Mouse (Mus musculus) G1E (cell line): ENCODE results near the gene Peak1. TPM values are rescaled to one million over a fixed set of nuclear protein-coding genes. Genes with fewer than 3 reads are reported as not detected.

Experiments
- ATAC-seq: 2 replicates; pipeline ENCODE4 v1.8.0; 2016; ENCODE audit warnings: mild to moderate bottlenecking; ENCODE audit not compliant: insufficient number of reproducible peaks, poor library complexity, low FRiP score, severe bottlenecking; ENCODE audit errors: extremely low read depth
- DNase-seq: peaks from one replicate; pipeline ENCODE4 v3.0.0; 2012; ENCODE audit warnings: low spot score
- H3K27me3 ChIP-seq: 2 replicates; pipeline ENCODE4 v1.6.1; 2012; ENCODE audit warnings: mild to moderate bottlenecking, low read length, inconsistent platforms; ENCODE audit not compliant: insufficient read depth
- H3K36me3 ChIP-seq: replicated peaks from 2 replicates; pipeline ENCODE3; 2012; ENCODE audit warnings: mild to moderate bottlenecking, inconsistent platforms
- H3K4me1 ChIP-seq: 2 replicates; pipeline ENCODE4 v1.6.1; 2012; ENCODE audit warnings: low read depth, low read length, inconsistent platforms, mixed read lengths; ENCODE audit not compliant: insufficient read depth
- H3K4me3 ChIP-seq: 2 replicates; pipeline ENCODE4 v1.5.1; 2012; ENCODE audit warnings: low read depth, mild to moderate bottlenecking, inconsistent platforms, low read length, moderate library complexity, mixed read lengths
- H3K9me3 ChIP-seq: replicated peaks from 2 replicates; pipeline ENCODE4 v1.6.1; 2012; ENCODE audit warnings: inconsistent platforms
- CTCF ChIP-seq: IDR thresholded peaks from 2 replicates; pipeline ENCODE4 v1.5.1; 2012; ENCODE audit warnings: low read depth, low read length, inconsistent platforms, mixed read lengths
- GATA1 ChIP-seq: IDR thresholded peaks from 2 replicates; pipeline ENCODE4 v1.6.1; 2012; ENCODE audit warnings: borderline replicate concordance, low read length, inconsistent platforms, mixed read lengths
- GATA2 ChIP-seq: IDR thresholded peaks from 2 replicates; pipeline ENCODE4 v1.6.1; 2012; ENCODE audit warnings: low read depth, low read length, inconsistent platforms, borderline replicate concordance
- POLR2AphosphoS5 ChIP-seq: IDR thresholded peaks from 2 replicates; pipeline ENCODE4 v1.6.1; 2012; ENCODE audit warnings: low read depth, low read length, inconsistent platforms; ENCODE audit not compliant: insufficient replicate concordance
- TAL1 ChIP-seq: conservative IDR thresholded peaks from 2 replicates; pipeline ENCODE4 v1.6.1; 2012; ENCODE audit warnings: low read depth, low read length, inconsistent platforms, mixed read lengths
- polyA plus RNA-seq: library from polyadenylated mRNA; stranded (reverse); fragments of >175 nt; gene quantifications from 2 replicates; pipeline ENCODE4 v1.2.3, GENCODE M21; 2012
- total RNA-seq, 2 experiments: library from RNA; stranded (forward) in 1 of 2; stranded (reverse) in 1 of 2; fragments of 200-1000 nt in 1 of 2; fragments of >200 nt in 1 of 2; fragmentation: Nextera tagmentation in 1 of 2; gene quantifications; 2 replicates each; pipeline ENCODE4 v1.2.3; 2014 to 2017

Gene Peak1
- total and polyA plus RNA-seq, 3 experiments = 3.1 to 22.5 (median 11.6) TPM

GRCm38 (mm10) chr9:56435821-56436526, 18.1 kb upstream of the Peak1 start:
- no peak for ATAC-seq
- Histone ChIP-seq H3K9me3 (no peaks in the 10 kb centered on the region), H3K36me3 (peaks cover 19% of the 10 kb centered on the region), H3K4me3 (no peak overlapping the region), H3K27me3 (no peaks in the 10 kb centered on the region), H3K4me1 (no peaks in the 10 kb centered on the region)
- TF ChIP-seq GATA1 (no peak), CTCF (no peak), POLR2AphosphoS5 (no peak), GATA2 (no peak), TAL1 (no peak)
- DNase-seq = no peak

- DNase-seq (no peak), ATAC-seq (no peak)
- Histone ChIP-seq H3K36me3 (peaks cover 29% of the 10 kb centered on the region), H3K9me3 (no peaks in the 10 kb centered on the region), H3K27me3 (no peaks in the 10 kb centered on the region), H3K4me3 (no peak overlapping the region), H3K4me1 (peaks cover 29% of the 10 kb centered on the region)
- TF ChIP-seq CTCF = no peak
- no peak for TF ChIP-seq TAL1
- TF ChIP-seq GATA2 = no peak
- no peak for TF ChIP-seq POLR2AphosphoS5
- no peak for TF ChIP-seq GATA1
Observed at GRCm38 (mm10) chr9:56424861-56425260, 7.0 kb upstream of the Peak1 start.

- DNase-seq (no peak), ATAC-seq (no peak)
- Histone ChIP-seq H3K4me1 (peaks cover 39% of the 10 kb centered on the region), H3K9me3 (no peaks in the 10 kb centered on the region), H3K36me3 (peaks cover 22% of the 10 kb centered on the region), H3K4me3 (no peak overlapping the region), H3K27me3 (no peaks in the 10 kb centered on the region)
- TF ChIP-seq CTCF = no peak
- TF ChIP-seq POLR2AphosphoS5 = no peak
- no peak for TF ChIP-seq GATA1
- no peak for TF ChIP-seq GATA2
- no peak for TF ChIP-seq TAL1
Observed at GRCm38 (mm10) chr9:56421991-56422390, 4.1 kb upstream of the Peak1 start.

GRCm38 (mm10) chr9:56420892-56421601, 3.2 kb upstream of the Peak1 start:
- peaks cover 22% of the 10 kb centered on the region for H3K36me3 ChIP-seq
- peaks cover 41% of the 10 kb centered on the region for H3K4me1 ChIP-seq
- no peak for DNase-seq
- no peak overlapping the region for H3K4me3 ChIP-seq
- no peaks in the 10 kb centered on the region for H3K9me3 ChIP-seq
- no peak for TF ChIP-seq GATA2
- H3K27me3 ChIP-seq = no peaks in the 10 kb centered on the region
- no peak for ATAC-seq

GRCm38 (mm10) chr9:56420236-56420635, 2.4 kb upstream of the Peak1 start:
- TF ChIP-seq CTCF (no peak), GATA2 (no peak), TAL1 (no peak)
- H3K4me3 ChIP-seq = no peak overlapping the region; the same call in 1 of the 2 replicates
- H3K9me3 ChIP-seq = no peaks in the 10 kb centered on the region
- H3K4me1 ChIP-seq = peaks cover 41% of the 10 kb centered on the region
- DNase-seq (no peak), ATAC-seq (no peak)
- no peaks in the 10 kb centered on the region for H3K27me3 ChIP-seq
- peaks cover 22% of the 10 kb centered on the region for H3K36me3 ChIP-seq

- Histone ChIP-seq H3K4me1 (peaks cover 38% of the 10 kb centered on the region), H3K36me3 (peaks cover 15% of the 10 kb centered on the region), H3K4me3 (peak overlapping the region; percentile 98), H3K27me3 (no peaks in the 10 kb centered on the region), H3K9me3 (no peaks in the 10 kb centered on the region)
- TF ChIP-seq GATA2 (no peak), TAL1 (no peak), CTCF (no peak), POLR2AphosphoS5 (no peak), GATA1 (no peak)
- peak; percentile 61 for DNase-seq
- ATAC-seq = peak; percentile 51
Observed at GRCm38 (mm10) chr9:56418738-56419239, 922 bp upstream of the Peak1 start.
